Mouse (Mus musculus) 3T3-L1 (cell line): ENCODE data around the gene Glb1l2.

ENCODE experiments used
- DNase-seq: peaks from one replicate; pipeline ENCODE4 v3.0.0-alpha.2; 2015; ENCODE audit warnings: low read depth, low spot score

Gene Glb1l2

DNA sequence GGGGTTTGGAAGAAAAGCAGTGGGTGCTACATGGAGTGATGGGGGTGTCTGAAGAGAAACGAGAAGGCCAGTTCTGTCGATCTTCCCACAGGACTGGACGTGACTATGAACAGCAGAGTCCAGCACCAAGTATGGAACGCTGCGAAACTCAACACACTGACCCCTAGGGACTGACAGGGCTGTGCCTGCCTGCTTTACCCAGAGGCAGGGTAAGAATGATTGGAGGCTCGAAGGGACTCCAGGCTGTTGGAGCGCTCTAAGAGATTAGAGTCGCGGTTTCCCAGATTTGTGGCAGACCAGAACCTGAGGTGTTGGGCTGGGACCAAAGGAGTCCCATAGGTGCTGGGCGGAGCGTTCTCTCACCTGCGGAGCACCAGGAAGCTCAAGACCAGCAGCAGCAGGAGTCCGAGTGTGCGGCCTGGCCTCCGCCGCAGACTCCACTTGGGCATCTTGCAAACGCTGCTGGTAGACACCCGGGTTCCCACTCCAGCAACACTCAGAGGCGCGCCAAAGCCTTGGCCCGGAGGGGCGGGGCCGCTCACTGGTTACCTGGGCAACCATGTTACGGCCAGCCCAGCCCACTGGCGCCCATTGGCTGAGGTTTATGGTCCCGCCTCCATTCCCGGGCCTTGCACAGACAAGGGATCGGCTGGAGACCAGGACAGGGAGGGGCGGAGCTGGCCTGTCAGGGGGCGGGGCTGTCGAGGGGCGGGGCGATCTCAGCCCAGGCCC, at the start of gene Glb1l2:
TSS of gene Glb1l2 (minus strand) at position 534 of the 732 bp plus-strand sequence.
- DNase-seq: no peak

DNA sequence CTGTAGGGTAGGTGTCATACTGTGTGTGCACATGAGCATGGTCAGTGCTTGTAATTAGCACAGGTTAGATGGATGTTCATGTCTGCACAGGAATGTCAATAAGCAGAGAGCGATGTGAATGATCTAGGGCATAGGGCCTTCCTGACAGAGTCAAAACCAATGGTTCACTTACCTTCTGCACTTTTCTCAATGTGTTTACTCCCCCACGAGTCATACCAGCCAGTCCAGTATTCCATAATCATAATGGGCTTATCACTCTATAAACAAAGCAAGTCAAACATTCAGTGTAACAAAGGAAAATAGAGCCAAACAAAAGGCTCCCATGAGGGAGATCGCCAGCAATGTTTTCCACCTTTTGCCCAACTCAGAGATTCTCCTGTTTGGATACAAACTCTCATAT, 24.8 kb upstream of the Glb1l2 start:
- no peak for DNase-seq

GRCm38 (mm10) chr9:26819942-26820341, 13.7 kb upstream of the Glb1l2 start:
- no peak for DNase-seq

- DNase-seq: no peak
These were observed 2.5 kb upstream of the Glb1l2 start for GRCm38 (mm10) chr9:26808735-26809134.

DNA sequence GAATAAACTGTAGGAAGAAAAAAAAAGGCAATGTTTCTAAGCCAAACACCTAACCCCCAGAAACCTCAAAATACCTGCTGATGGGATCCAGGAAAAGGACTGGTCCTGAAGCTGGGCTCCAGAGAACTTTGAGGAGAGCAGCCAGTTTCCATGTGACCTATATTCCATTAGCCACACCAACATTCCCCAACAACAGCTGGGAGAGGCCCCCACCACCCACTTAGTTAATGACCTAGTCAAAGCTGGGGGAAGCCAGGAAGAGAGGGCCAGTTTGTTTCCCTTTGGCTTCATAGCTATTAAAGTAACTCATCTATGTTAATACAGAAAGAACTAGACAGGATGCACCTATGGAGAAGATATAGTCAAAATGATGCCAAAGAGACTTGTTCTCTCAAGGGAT, 1.9 kb downstream of the Glb1l2 start:
- no peak for DNase-seq

DNA sequence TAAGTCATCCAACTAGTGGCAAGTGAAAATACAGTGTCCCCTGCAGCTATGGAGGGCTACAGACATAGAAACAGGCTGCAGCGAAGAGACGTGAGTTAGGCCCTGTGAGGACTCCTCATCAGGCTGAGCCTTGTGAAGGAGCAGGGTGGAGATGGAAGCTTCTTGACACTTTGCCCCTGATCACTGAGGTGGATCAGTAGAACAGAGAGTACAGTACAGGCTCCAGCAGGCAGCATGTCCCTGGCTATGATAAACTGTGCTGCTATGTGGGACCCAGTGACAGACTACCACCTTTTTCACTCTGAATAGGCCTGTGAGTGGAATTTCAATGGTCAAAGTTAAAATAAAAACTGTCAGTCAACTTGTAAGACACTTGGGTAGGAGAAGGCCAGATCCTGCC, 5.9 kb downstream of the Glb1l2 start:
- DNase-seq: no peak

GRCm38 (mm10) chr9:26798731-26799130, 7.5 kb downstream of the Glb1l2 start:
- DNase-seq: no peak

GRCm38 (mm10) chr9:26798205-26798604, 8.1 kb downstream of the Glb1l2 start:
- DNase-seq: no peak

DNA sequence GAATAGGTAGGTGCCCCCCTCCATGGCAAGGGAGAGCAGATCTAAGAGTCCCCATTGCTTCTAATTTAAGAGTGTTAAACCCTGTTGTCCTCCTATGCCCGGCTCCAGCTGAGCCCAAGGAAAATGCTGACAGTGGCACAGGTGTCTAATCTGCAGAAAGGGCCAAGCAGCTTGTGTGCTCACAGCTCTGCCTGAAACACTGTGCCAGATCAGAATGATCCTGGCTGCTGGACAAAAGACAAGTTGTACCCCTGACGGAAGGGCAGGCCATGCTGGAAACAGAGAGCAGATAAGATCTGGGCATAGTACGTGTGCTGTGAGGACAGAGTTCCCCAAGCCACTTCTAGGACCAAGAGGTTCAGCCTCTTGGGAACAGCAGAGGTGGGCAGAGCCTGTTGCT, 13.4 kb downstream of the Glb1l2 start:
- DNase-seq: no peak

GRCm38 (mm10) chr9:26783414-26783975, 22.8 kb downstream of the Glb1l2 start:
- no peak for DNase-seq

GRCm38 (mm10) chr9:26778421-26778820, 27.8 kb downstream of the Glb1l2 start:
- no peak for DNase-seq

- peak; percentile 72 for DNase-seq
These were observed 30.0 kb downstream of the Glb1l2 start for GRCm38 (mm10) chr9:26776122-26776902.

GRCm38 (mm10) chr9:26775700-26776099, 30.6 kb downstream of the Glb1l2 start:
- DNase-seq: no peak

DNA sequence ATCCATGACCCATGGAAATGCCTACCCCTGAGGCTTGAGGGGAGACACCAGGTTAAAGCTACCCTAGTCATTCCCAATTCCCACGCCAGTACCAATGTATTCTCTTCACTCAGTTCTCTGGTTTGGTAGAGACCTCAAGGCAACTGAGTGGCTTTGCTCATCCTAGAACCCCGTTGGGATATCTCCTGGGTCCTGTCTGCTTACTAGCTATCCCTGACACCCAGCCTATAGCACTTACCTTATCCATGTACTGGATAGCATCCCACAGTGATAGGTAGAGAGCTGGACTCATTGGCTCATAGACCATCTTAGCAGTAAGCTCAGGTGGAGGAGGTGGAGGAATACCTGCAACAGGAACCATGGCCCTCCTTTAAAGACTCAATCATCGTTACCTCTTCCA, 38.1 kb downstream of the Glb1l2 start:
- no peak for DNase-seq

DNA sequence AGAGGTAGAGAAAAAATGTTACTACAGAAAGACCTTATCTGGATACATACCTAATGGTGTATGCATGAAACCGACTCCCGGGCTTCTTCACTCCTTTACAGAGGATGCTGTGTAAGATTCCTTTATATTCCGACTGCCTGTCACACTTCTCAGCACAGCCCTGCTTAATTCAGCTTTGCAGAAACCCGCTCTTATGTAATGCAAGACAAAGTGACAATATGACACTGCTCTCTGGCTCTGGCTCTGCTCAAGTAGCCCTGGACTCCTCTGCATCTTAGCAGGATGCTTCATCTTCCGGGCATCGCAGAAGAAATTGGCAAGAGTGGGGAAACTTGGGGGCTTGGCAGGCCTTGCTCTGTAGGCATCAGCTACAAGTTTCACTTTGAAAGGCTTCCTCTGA, 43.8 kb downstream of the Glb1l2 start:
- DNase-seq: no peak

GRCm38 (mm10) chr9:26760576-26760975, 45.7 kb downstream of the Glb1l2 start:
- DNase-seq: no peak

GRCm38 (mm10) chr9:26760081-26760480, 46.2 kb downstream of the Glb1l2 start:
- no peak for DNase-seq

GRCm38 (mm10) chr9:26748893-26749292, 57.4 kb downstream of the Glb1l2 start:
- DNase-seq: no peak

- no peak for DNase-seq
These were observed 59.1 kb downstream of the Glb1l2 start for GRCm38 (mm10) chr9:26747121-26747520.

DNA sequence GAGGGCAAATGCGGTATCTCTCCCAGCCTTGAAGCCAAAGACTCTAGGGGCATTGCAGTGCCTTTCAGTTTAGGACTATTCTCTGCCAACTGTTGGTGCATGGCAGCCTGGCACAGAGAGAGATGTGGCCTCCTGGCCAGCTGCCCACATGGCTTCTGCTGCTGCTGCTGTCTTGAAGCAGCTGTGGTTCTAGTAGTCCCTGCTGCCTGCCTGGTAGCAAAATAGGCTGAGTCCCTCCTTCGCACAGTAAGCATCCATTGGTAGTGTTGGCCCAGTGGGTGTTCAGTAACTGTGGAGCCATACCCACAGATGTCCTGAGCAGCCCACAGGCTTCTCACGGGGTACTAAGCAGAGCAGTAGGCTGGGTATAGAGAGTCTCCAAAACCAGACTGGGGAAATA, 63.5 kb downstream of the Glb1l2 start:
- no peak for DNase-seq

- DNase-seq: no peak
These were observed 69.2 kb downstream of the Glb1l2 start for GRCm38 (mm10) chr9:26737116-26737515.

DNA sequence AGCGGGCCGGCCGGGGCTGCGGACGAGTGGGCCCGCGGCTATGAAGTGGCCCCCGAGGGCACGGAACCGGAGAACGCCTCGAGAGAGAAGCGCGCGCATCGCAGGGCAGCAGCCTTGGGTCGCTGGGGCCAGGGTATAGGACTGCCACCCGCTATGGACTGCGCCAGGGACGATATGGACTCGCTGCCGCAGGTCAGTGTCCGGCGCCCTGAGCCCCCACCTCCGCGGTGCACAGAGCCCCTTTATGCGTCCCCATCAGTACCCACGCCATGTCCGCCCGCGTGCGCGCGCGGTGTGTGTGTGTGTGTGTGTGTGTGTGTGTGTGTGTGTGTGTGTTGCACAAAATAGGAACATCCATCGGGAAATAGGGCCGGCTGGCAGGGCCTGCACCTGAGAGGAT, 72.3 kb downstream of the Glb1l2 start:
- no peak for DNase-seq
